Mouse (Mus musculus): ENCODE measurements at regions not wholly inside any gene's neighbourhood (a gene's known extent, or its start where the extent isn't known, plus 50 kb on each side); places are given as distances from the start of the nearest gene placed in this dataset.
"Not testable (repeated sequence)": the region's sequence is repeated elsewhere in the genome, so short reads cannot be mapped to it uniquely, and the experiment has no call there.

- DNase-seq: peak; percentile 10
These were observed 59.5 kb upstream of the Zbtb18 start for GRCm38 (mm10) chr1:177382596-177383190.

GRCm38 (mm10) chr1:177382147-177382546, 60.0 kb upstream of the Zbtb18 start:
- DNase-seq: no peak

DNA sequence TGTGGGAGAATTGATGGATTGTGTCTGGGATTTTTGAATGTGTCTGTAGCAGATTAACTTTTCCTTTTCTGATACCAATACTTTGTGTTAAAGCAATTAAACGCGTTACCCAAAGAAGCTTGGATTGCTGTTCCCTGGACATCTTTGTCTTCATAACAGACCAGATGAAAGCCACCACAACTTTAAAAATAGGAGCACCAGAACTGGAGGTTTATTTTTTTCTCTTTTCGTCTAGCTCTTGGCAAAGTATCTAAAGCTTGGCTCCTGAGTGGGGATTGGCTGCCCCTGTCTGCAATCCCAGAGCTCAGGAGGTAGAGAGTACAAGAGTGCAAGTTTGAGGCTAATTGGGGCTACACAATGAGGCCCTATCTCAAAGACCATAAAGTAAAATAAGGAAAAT, 64.0 kb upstream of the Zbtb18 start:
- no peak for DNase-seq

DNA sequence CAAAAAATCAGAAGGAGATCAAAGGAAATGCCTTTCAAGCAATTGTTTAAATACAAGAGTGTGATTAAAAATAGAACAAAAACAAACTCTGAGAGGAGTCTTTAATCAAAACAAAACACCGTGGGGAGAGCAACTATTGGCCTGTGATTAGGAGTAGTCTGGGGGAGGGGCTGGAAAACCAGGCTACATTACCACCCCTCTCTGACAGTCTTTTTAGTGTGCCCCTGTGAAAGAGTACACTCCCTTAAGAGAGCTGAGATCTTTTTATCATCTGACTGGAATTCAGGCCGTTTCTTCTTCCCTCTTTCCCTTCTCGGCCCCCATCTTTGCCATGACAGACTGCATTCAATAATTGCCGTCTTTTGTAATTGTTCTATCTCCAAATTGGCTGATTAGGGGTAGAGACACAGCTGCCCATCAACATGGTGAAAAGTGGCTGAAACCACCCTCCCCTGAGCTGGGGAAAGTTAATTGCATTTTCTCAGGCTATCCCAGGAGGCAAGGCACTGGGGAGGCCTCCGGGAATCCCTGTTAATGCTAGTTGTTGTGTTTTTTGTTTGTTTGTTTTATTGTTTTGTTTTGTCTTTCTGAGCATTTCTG, 68.8 kb upstream of the Zbtb18 start:
- no peak for DNase-seq

DNA sequence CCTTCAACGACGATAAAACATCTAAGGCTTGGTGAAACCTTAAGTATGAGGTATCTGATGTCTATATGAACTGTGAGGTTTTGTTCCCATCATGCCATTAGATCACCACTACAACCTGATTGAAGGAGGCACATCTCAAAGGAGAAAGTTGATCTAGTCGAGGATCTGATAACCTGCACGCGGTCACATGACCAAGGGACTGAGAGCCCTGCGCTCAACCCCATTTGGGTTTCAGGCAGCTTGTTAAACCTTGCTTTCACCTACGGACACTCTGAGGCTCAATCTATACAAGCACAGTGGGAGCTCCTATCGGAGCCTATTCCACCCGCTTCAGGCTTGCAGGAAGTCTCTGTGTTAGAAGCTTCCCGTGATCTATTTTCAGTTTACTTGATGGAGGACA, 70.1 kb upstream of the Zbtb18 start:
- DNase-seq: no peak

- no peak for DNase-seq
These were observed 74.1 kb upstream of the Zbtb18 start for GRCm38 (mm10) chr1:177367864-177368610.

GRCm38 (mm10) chr1:177366914-177367313, 75.2 kb upstream of the Zbtb18 start:
- no peak for DNase-seq

DNA sequence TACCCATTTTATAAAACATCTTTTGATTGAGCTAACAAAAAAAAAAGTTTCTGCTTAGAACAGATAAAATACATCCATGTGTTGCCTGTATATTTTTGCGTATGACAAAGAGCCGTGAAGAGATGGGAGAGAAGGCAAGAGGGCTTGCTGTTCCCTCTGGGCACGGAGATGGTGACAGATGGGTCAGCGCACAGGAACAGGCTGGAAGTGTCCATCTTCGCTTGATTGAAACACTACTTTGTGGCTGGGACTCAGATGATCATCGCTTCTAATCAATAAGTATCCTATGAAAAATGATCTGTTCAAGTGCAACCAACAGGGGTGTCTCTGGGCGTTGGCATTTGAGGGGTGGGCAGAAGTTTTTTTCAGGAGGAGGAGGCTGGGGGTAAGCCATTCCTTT, 75.7 kb upstream of the Zbtb18 start:
- DNase-seq: no peak

DNA sequence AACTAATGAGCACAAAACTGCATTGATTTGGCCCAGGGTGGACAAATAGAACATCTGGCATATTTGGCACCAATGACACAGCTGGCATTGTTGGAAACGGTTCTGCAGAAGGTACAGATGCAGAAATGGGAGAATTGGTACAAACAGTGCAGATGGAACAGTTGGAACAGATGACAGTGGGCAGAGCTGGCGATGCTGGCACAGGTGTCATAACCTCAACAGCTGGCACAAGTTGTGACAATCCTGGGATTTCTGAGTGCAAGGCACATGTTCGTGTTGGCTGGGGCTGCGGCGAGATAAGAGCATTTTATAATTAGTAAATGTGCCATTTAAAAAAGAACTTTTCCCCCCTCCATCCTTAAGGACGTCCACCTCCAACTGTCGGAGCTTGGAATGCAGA, 77.8 kb upstream of the Zbtb18 start:
- DNase-seq: no peak

GRCm38 (mm10) chr1:177362398-177362797, 79.8 kb upstream of the Zbtb18 start:
- no peak for DNase-seq

DNA sequence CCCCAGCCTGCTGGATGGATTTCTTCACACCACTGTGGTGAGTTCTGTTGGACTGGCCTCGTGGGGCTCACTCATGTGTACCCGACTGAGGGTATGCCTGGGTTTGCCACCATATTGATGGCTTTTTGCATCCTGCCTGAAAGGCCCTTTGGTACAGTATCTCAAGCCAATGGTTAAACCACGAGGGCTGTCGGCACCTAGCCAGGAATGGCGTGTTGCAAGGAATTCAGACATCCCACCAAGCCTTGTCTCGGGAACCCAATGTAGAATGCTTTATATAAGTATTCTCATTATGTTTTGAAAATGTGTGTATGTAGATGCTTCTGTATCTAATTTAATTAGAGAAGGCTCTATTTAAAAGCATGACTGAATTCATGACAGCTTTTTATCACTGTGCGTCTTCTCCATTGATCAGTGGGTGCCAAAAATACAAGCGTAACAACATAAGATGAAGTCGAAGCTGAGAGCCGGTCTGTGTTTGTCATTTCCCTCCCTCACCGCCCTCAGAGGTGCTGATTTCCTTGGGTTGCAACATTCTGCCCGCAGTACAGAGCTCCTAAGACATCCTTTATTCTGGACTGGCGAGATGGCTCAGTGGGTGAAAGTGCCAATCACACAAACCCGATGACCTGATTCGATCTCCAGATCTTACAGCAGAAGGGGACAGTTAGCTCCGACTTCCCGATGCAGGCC, 90.5 kb upstream of the Akt3 start:
- DNase-seq: no peak

DNA sequence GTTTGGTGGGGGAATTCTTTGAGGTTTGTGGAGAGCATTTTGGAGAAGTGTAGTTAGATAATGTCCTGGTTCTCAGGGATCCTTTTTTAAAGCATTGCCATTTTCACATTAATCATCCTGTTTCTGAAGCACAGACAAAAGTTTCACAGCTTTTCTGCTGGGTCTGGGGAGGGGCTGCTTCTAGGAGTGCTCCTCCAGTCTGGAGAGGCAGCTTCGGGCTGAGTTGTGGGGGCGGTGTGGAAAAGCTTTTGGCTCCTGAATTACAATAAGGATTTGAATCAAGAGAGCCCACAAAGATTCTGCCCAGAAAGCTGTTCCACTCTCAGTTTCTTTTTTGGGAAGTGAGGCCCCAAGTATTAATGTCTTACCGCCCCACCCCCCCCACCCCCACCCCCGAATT, 89.2 kb upstream of the Akt3 start:
- no peak for DNase-seq

DNA sequence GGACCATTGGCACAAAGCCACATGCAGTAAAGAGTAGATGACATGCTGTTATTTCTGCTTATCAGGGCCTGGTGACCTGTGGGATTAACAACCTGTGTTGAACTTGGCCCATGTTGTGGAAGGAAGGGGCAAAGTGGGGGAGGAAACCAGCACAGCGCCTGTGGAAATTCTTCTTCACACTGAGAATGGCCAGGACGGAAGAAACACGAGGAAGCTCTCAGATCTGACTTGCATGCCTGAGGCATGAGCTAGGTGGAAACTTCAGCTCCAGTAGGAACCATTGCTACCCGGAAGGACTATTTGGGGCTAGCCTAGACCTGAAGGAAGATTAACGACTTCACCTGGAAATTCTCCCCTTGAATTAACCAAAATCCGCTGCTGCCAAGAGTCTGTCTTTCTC, 88.5 kb upstream of the Akt3 start:
- DNase-seq: no peak

DNA sequence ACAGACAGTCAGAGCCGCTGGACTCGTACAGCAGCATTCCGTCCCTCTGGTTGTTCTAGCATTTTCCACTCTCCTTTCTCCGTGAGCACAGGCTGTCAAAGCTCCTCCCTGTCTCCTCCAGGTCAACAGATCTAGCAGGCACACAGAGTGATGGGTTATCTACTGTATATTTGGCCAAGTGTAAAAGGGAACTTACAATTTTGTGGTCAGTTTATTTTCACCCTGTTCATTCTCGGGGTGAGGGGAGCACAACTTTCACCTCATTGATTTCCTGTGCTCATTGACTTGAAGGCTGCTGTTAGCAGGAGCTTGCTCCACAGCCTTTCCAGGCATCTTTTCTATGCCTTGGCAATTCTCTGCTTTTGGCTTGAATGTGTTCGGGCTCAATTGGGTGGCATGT, 87.5 kb upstream of the Akt3 start:
- no peak for DNase-seq

- DNase-seq: no peak
These were observed 85.9 kb upstream of the Akt3 start for GRCm38 (mm10) chr1:177343949-177344348.

GRCm38 (mm10) chr1:177343121-177343520, 85.1 kb upstream of the Akt3 start:
- DNase-seq: no peak

- no peak for DNase-seq
These were observed 82.2 kb upstream of the Akt3 start for GRCm38 (mm10) chr1:177340232-177340631.

- not testable (repeated sequence) for DNase-seq
These were observed 81.3 kb upstream of the Akt3 start for GRCm38 (mm10) chr1:177339207-177339787.

- peak; percentile 8 for DNase-seq
These were observed 80.6 kb upstream of the Akt3 start for GRCm38 (mm10) chr1:177338466-177339206.

DNA sequence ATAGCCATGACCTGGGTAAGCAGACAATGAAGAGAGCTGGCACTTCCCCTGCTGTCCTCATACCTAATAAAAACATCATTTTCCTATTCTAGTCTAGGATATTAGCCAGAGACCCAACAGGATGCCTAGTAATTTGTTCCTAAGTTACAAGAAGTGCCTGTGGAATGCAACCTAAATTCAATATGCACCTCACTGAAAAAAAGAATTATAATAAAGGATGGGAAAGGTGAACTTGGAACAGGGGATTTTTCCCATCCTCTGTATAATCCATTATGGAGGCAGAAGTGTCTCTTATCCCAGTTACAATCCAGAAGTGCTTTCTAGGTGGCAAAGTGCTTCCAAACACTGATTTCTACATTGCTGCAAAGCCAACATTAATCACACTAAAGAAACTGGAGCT, 79.8 kb upstream of the Akt3 start:
- no peak for DNase-seq

DNA sequence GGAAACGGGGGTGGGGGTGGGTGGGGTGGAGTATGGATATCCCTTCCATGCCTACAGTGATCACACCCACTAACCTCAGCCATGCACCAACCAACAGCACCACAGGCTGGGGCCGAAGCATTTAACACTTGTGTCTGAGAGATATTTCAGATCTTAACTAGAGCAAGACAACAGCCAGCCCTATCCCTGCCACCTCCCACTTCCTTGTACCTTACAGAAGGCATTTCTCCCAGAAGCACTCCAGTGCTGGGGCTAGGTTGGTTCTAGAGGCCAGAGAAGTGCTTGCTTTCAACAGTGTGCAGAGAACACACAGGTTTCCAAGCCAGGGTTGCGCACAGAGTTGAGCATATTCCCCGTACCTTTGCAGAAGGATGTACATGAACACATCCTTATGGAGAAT, 79.1 kb upstream of the Akt3 start:
- DNase-seq: no peak

DNA sequence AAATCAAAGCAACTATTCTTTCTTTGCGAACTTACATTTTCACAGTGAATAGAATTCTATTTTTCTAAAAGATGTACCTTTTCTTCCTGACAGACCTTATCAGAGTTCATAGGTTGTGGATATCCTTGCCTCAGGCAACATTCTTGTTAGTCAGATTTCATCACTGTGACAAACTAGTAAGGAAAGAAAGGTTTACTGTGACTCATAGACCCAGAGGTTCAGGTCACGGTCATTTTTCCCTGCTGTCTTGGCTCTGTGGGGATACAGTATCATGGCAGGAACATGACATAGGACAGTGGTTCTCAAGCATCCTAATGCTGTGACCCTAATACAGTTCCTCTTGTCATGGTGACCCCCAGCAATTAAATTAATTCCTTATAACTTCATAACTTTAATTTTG, 78.4 kb upstream of the Akt3 start:
- no peak for DNase-seq
